Mouse (Mus musculus) cerebral cortex, adult 2 months (tissue): ENCODE data around the gene Terb2.

Experiments
- WGBS: fragments of 180-500 bp; shearing (Covaris S2); methylation state at CpG from one replicate; pipeline ENCODE4 v1.1.7; 2018; 5-methylcytosine and 5-hydroxymethylcytosine counted together

Gene Terb2

DNA sequence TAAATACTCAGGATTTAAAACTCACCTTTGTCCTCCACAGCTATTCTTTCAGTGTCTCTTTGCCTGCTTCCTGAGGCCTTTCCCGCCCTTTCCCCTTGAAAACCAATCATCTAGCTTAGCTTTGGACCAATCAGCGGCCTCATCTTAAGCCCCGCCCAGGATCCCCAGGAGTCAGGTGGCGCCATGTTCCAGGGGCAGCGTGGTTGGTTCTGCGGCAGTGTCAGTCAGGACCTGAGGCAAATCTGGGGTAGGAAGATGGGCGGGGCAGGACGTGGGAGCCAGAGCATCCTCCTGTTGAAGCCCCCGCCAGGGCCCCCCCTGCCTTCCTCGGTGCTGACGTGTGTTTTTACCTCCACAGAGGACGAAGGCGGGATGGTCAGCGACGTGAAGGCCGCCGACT, at the start of gene Terb2, which contains the start of gene Patl2:
TSS of gene Terb2 (plus strand) at position 167 of the 400 bp plus-strand sequence.
TSS of gene Patl2 (minus strand) at position 84 of the 400 bp plus-strand sequence.
- WGBS: 85% methylated on average over 17 of the region's 17 CpGs

GRCm38 (mm10) chr2:122137839-122138465, 48.1 kb upstream of the Terb2 start:
- 77% methylated on average over 5 of the region's 5 CpGs for WGBS

- WGBS: 86% methylated on average over 2 of the region's 2 CpGs
These were observed 45.3 kb upstream of the Terb2 start for GRCm38 (mm10) chr2:122140815-122141214.

DNA sequence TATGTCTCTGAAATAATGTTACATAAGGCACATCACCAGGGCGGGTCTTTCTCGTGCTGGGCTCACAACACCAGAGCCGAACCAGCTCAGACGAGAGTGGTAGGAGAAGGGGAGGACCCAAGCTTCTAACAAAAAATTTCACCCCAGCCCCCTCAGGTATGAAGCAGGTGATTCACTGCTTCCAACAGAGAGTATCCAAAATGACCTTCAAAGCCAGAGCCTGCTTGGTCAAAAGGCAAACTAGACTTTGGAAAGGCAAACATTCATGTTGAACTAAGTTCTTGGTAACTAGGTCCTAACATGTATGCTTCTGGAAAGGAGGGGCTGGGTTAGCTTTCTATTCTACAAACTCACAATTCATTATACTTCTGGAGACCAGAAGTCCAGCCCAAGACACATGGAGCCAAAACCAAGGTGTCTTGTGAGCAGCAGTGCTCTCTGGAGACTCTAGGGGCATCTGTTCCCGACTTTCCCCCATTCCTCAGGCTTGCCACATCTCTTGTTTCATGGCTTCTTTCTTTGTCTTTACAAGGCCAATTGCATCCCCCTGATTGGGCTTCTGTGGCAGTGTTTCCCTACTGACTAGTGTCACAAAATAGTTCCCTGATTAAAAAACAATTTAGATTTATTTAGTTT, 44.6 kb upstream of the Terb2 start:
- WGBS: 83% methylated on average over 5 of the region's 5 CpGs

DNA sequence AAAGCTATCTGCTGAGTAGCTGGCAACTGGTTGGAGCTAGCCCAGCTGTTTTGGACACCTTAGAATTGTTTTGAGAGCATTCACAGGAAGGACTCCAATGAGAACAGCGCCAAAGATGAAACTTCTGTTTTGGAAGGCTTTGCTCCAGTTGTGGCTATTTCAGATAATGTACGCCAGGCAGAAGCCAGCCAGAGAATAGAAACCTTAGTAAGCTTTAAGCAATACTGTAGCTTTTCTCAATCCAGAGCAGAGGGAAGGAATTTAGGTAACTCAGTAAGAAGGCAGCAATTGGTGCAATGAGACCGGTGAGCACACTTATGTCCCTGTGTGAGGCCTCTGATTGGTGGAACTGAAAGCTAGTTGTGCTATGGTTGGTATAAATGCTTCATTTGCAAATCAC, 43.0 kb upstream of the Terb2 start:
- 87% methylated on average over 3 of the region's 3 CpGs for WGBS

GRCm38 (mm10) chr2:122145756-122146155, 40.3 kb upstream of the Terb2 start:
- 82% methylated on average over 4 of the region's 4 CpGs for WGBS

- 66% methylated on average over 6 of the region's 6 CpGs for WGBS
These were observed 39.4 kb upstream of the Terb2 start for GRCm38 (mm10) chr2:122146687-122147086.

GRCm38 (mm10) chr2:122147508-122148241, 38.4 kb upstream of the Terb2 start, which contains the start of gene B2m:
TSS of gene B2m (plus strand) at chr2:122147686.
- WGBS: under 1% methylated on average over 40 of the region's 40 CpGs

DNA sequence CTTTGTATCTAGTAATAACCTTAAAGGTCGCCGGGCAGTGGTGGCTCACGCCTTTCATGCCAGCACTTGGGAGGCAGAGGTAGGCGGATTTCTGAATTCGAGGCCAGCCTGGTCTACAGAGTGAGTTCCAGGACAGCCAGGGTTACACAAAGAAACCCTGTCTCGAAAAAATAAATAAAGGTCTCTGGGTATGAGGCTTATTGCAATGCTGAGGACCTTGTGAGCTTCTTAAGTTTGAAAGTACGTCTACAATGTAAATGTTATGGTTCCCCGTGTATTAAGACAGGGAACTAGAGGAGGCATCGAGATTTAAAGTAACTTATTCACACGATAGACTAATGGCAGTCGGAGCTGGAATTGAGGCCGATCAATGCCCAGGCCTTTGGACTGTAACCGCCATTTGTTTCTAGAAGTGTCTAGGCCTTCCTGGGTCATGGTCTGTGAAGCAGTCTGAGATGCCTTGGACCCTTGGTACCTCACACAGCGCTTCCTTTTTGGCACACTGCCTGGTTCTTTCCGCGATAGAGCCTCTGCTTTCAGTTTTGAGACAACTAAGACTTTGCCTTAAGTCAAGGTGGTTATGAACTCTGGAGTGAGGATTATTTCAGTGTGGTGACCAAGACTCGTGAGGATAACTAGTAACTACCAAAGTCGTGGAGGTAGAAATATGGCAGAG, 37.7 kb upstream of the Terb2 start:
- WGBS: 34% methylated on average over 18 of the region's 18 CpGs

GRCm38 (mm10) chr2:122149316-122149715, 36.8 kb upstream of the Terb2 start:
- 86% methylated on average over 6 of the region's 6 CpGs for WGBS

DNA sequence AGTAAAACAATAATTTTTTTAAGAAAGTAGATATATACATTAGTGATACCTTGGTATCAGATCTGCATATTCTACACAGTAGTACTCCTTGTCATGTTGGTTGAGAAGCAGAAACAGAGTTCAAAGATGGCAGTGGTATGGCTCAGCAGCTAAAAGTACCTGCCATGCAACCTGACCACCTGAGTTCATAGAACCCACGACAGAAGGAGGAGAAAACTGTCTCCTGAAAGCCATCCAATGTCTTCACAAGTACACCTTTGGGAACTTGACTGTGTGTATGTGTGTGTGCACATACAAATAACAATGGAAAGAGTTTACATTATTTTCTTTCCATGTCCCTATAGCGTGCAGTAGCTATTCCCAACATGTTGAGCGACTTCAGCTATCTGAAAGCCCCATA, 36.4 kb upstream of the Terb2 start:
- WGBS: 90% methylated on average over 3 of the region's 3 CpGs

DNA sequence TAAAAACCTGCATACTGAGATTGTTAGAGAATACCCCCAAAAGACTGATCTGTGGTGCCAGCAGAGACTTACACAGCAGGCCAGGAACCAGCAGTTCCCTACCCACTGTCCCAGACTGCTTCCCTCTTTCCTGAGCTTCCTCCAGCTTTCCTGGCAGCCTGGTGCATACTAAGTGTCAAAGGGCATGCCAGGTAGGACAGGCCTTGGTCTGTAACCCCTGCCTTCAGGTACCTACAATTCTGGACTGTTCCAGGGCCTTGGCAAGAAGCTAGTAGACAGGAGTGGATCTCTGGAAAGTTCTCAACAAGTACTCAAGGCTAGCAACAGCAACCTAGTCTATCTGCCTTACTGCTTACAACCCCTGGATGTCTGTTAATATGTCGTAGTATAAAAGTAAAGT, 34.9 kb upstream of the Terb2 start:
- WGBS: 94% methylated on average over 1 of the region's 1 CpGs

- WGBS: 88% methylated on average over 3 of the region's 3 CpGs
These were observed 33.2 kb upstream of the Terb2 start for GRCm38 (mm10) chr2:122152850-122153249.

DNA sequence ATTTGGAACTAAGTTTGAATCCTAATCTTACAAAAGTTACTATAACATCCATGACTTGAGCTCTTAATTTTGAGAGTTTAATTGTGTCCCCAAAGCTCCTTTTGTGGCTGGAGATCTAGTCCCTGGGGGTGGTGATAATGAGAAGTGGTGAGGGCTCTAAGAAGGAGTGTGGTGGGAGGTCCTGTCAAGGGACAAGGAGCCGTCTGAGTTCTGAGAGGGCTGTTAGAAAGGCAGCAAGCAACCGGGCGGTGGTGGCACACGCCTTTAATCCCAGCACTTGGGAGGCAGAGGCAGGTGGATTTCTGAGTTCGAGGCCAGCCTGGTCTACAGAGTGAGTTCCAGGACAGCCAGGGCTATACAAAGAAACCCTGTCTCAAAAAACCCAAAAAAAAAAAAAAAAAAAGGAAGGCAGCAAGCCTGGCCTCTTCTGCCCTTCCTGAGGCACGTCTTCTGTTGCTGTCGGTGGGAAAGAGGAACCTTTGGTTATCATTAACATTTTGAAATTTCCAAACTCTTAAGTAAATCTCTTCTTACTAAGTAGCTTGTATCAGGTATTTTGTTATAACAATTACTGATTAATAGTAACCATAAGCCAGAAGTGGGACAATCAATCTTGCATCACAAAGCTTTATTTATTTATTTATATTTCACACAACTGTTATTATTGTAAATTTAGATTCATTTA, 32.2 kb upstream of the Terb2 start:
- WGBS: 85% methylated on average over 7 of the region's 7 CpGs

- WGBS: 95% methylated on average over 2 of the region's 2 CpGs
These were observed 31.6 kb upstream of the Terb2 start for GRCm38 (mm10) chr2:122154479-122154878.

DNA sequence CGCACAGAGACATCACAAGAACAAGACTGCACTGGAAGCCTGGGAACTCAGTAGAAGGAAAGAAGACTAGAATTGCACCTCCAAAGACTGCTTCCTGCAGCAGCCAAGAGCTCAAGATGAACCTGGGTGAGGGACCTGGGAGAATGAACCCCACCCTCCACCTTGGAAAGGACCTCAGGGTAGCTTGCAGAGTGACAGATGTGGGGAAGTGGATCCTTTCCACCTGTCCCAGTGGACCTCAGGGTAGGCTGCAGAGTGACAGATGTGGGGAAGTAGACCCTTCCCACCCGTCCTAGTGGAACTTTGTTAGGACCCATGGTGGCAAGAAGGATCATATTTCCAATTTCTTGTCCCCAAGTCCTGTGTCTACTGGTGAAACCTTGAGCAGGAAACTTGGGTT, 30.8 kb upstream of the Terb2 start:
- WGBS: 89% methylated on average over 2 of the region's 2 CpGs

GRCm38 (mm10) chr2:122156051-122156700, 29.9 kb upstream of the Terb2 start:
- 94% methylated on average over 4 of the region's 4 CpGs for WGBS

GRCm38 (mm10) chr2:122158362-122158802, 27.7 kb upstream of the Terb2 start:
- WGBS: 44% methylated on average over 6 of the region's 6 CpGs

DNA sequence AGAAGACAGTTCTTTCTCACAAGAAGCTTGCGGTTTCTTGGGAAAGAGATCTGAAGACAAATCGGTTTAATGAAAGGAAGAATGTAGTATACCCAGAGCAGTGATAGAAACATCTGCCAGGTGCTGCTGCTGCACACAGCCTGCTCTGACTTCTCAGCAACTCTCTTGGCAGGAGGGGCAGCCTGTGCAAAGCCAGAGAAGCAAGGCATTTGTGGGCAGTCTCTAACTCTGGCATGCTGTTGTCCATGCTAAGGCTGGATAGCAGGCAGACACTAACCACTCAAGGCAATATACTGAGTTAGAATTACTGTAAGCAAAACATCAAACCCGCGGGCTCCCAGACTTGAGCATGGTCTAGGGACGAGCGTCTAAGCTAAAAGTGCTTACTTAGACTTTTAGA, 26.4 kb upstream of the Terb2 start:
- WGBS: 86% methylated on average over 6 of the region's 6 CpGs

DNA sequence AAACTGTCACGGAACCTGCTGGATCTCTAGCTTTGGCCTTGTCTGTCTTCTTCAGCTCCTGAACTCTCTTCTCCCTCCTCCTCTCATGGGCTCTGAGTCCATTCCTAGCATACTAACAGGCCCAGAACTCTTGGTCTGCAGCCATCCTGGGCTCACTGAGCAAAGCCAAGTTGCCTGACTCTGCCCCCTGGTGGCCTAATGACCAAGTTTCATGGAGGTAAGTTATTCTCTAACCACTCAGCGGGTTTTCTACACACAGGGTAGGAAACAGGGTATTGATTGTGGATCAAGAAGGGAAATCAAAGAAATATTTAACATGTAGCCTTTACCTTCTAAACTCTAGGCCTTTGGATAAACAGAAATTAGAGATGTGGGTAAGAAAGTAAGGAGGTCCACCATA, 25.4 kb upstream of the Terb2 start, which contains the start of gene Trim69:
TSS of gene Trim69 (plus strand) at position 21 of the 400 bp plus-strand sequence.
- WGBS: 70% methylated on average over 2 of the region's 2 CpGs

DNA sequence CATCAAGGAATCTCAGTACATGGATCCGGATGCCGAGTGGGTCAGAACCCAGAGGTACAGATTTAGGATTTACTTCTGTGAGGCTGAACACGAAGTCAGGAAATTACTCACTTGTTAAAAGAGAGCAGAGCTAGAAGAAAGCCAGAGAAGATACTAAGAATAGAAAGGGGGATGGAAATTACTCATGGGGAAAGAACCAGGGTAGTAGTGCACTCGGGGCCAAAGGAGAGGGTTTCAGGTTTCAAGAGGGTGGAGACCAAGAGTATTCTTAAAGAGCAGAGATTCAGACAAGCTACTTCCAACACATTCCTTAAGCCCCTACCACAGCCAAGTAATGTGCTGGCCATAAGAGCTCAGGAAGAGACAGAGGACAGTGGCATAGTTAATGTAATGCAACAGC, 24.5 kb upstream of the Terb2 start:
- WGBS: 26% methylated on average over 4 of the region's 4 CpGs
